Mouse (Mus musculus): Measurements from ENCODE around the gene Borcs7. TPM values are rescaled to one million over a fixed set of nuclear protein-coding genes. Genes with fewer than 3 reads are reported as not detected.
A peak's percentile ranks its signal among the peaks of the same experiment; 100 is the strongest.

Borcs7 gene
- total RNA-seq, 1 experiment from 2014 or later = 5.9 TPM

GRCm38 (mm10) chr19:46658348-46658747 lies 31.4 kb upstream of the Borcs7 start:
- no peak for ATAC-seq (replicated peaks in 1 of 2; ENCODE audit: insufficient read depth in 1 of 2, low FRiP score in 2 of 2, low TSS enrichment in 1 of 2, low read depth in 1 of 2, poor library complexity in 2 of 2, severe bottlenecking in 2 of 2)

GRCm38 (mm10) chr19:46658851-46659250 lies 30.9 kb upstream of the Borcs7 start:
- no peak for ATAC-seq (replicated peaks in 1 of 2; ENCODE audit: insufficient read depth in 1 of 2, low FRiP score in 2 of 2, low TSS enrichment in 1 of 2, low read depth in 1 of 2, poor library complexity in 2 of 2, severe bottlenecking in 2 of 2)

GRCm38 (mm10) chr19:46661511-46661910 lies 28.2 kb upstream of the Borcs7 start:
- no peak for ATAC-seq (replicated peaks in 1 of 2; ENCODE audit: insufficient read depth in 1 of 2, low FRiP score in 2 of 2, low TSS enrichment in 1 of 2, low read depth in 1 of 2, poor library complexity in 2 of 2, severe bottlenecking in 2 of 2)

- ATAC-seq (replicated peaks in 1 of 2; ENCODE audit: insufficient read depth in 1 of 2, low FRiP score in 2 of 2, low TSS enrichment in 1 of 2, low read depth in 1 of 2, poor library complexity in 2 of 2, severe bottlenecking in 2 of 2) = no peak
Observed at GRCm38 (mm10) chr19:46662214-46662613, 27.5 kb upstream of the Borcs7 start.

GRCm38 (mm10) chr19:46662784-46663183 lies 26.9 kb upstream of the Borcs7 start:
- no peak for ATAC-seq (replicated peaks in 1 of 2; ENCODE audit: insufficient read depth in 1 of 2, low FRiP score in 2 of 2, low TSS enrichment in 1 of 2, low read depth in 1 of 2, poor library complexity in 2 of 2, severe bottlenecking in 2 of 2)

- ATAC-seq (replicated peaks in 1 of 2; ENCODE audit: insufficient read depth in 1 of 2, low FRiP score in 2 of 2, low TSS enrichment in 1 of 2, low read depth in 1 of 2, poor library complexity in 2 of 2, severe bottlenecking in 2 of 2) = no peak
Observed at GRCm38 (mm10) chr19:46665474-46665873, 24.2 kb upstream of the Borcs7 start.

GRCm38 (mm10) chr19:46667300-46667699 lies 22.4 kb upstream of the Borcs7 start:
- ATAC-seq (replicated peaks in 1 of 2; ENCODE audit: insufficient read depth in 1 of 2, low FRiP score in 2 of 2, low TSS enrichment in 1 of 2, low read depth in 1 of 2, poor library complexity in 2 of 2, severe bottlenecking in 2 of 2) = no peak

GRCm38 (mm10) chr19:46668263-46668662 lies 21.4 kb upstream of the Borcs7 start:
- no peak for ATAC-seq (replicated peaks in 1 of 2; ENCODE audit: insufficient read depth in 1 of 2, low FRiP score in 2 of 2, low TSS enrichment in 1 of 2, low read depth in 1 of 2, poor library complexity in 2 of 2, severe bottlenecking in 2 of 2)

- no peak for ATAC-seq (replicated peaks in 1 of 2; ENCODE audit: insufficient read depth in 1 of 2, low FRiP score in 2 of 2, low TSS enrichment in 1 of 2, low read depth in 1 of 2, poor library complexity in 2 of 2, severe bottlenecking in 2 of 2)
Observed at GRCm38 (mm10) chr19:46669802-46670201, 19.9 kb upstream of the Borcs7 start.

- peak; percentile 65 to 77; a peak in 3 of 4 replicates for ATAC-seq (replicated peaks in 1 of 2; ENCODE audit: insufficient read depth in 1 of 2, low FRiP score in 2 of 2, low TSS enrichment in 1 of 2, low read depth in 1 of 2, poor library complexity in 2 of 2, severe bottlenecking in 2 of 2)
Observed at GRCm38 (mm10) chr19:46670691-46671090, 19.0 kb upstream of the Borcs7 start.

GRCm38 (mm10) chr19:46672766-46673418 lies 16.8 kb upstream of the Borcs7 start, which contains the start of gene Cyp17a1:
Cyp17a1 (minus strand) TSS chr19:46673172.
- ATAC-seq (replicated peaks in 1 of 2; ENCODE audit: insufficient read depth in 1 of 2, low FRiP score in 2 of 2, low TSS enrichment in 1 of 2, low read depth in 1 of 2, poor library complexity in 2 of 2, severe bottlenecking in 2 of 2) = no peak

- no peak for ATAC-seq (replicated peaks in 1 of 2; ENCODE audit: insufficient read depth in 1 of 2, low FRiP score in 2 of 2, low TSS enrichment in 1 of 2, low read depth in 1 of 2, poor library complexity in 2 of 2, severe bottlenecking in 2 of 2)
Observed at GRCm38 (mm10) chr19:46675641-46676040, 14.1 kb upstream of the Borcs7 start.

- no peak for ATAC-seq (replicated peaks in 1 of 2; ENCODE audit: insufficient read depth in 1 of 2, low FRiP score in 2 of 2, low TSS enrichment in 1 of 2, low read depth in 1 of 2, poor library complexity in 2 of 2, severe bottlenecking in 2 of 2)
Observed at GRCm38 (mm10) chr19:46679720-46680383, 9.9 kb upstream of the Borcs7 start.

- no peak for ATAC-seq (replicated peaks in 1 of 2; ENCODE audit: insufficient read depth in 1 of 2, low FRiP score in 2 of 2, low TSS enrichment in 1 of 2, low read depth in 1 of 2, poor library complexity in 2 of 2, severe bottlenecking in 2 of 2)
Observed at GRCm38 (mm10) chr19:46690387-46690786, 681 bp downstream of the Borcs7 start.

- no peak for ATAC-seq (replicated peaks in 1 of 2; ENCODE audit: insufficient read depth in 1 of 2, low FRiP score in 2 of 2, low TSS enrichment in 1 of 2, low read depth in 1 of 2, poor library complexity in 2 of 2, severe bottlenecking in 2 of 2)
Observed at GRCm38 (mm10) chr19:46691078-46691477, 1.4 kb downstream of the Borcs7 start.

GRCm38 (mm10) chr19:46693146-46693545 lies 3.4 kb downstream of the Borcs7 start:
- ATAC-seq (replicated peaks in 1 of 2; ENCODE audit: insufficient read depth in 1 of 2, low FRiP score in 2 of 2, low TSS enrichment in 1 of 2, low read depth in 1 of 2, poor library complexity in 2 of 2, severe bottlenecking in 2 of 2) = no peak

GRCm38 (mm10) chr19:46696482-46696881 lies 6.8 kb downstream of the Borcs7 start:
- ATAC-seq (replicated peaks in 1 of 2; ENCODE audit: insufficient read depth in 1 of 2, low FRiP score in 2 of 2, low TSS enrichment in 1 of 2, low read depth in 1 of 2, poor library complexity in 2 of 2, severe bottlenecking in 2 of 2) = no peak

GRCm38 (mm10) chr19:46696943-46697342 lies 7.2 kb downstream of the Borcs7 start:
- ATAC-seq (replicated peaks in 1 of 2; ENCODE audit: insufficient read depth in 1 of 2, low FRiP score in 2 of 2, low TSS enrichment in 1 of 2, low read depth in 1 of 2, poor library complexity in 2 of 2, severe bottlenecking in 2 of 2) = no peak
